Mouse (Mus musculus): Measurements from ENCODE around the gene Map3k20. TPM values are rescaled to one million over a fixed set of nuclear protein-coding genes. Genes with fewer than 3 reads are reported as not detected.

Map3k20 gene
- polyA plus RNA-seq, 1 experiment from 2014 or later = 21.8 TPM

DNA sequence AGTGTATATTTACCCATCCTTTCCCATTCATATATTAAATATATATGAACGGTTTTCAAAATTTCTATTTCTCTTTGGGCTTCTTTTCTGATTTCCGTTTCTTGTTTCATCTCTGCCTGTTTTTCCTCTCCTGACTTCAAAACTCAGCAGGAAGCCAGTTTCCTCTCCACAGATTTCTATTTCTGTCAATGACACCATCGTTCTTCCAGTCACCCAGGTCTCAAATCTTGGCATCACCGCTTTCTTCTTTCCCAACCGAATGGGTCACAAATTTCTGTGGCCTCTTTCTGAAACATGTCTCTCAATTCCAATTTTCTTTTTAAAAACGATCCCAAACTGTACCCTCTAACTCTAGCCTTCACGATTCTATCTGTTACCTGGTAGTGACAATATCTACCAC, 748 bp upstream of the Map3k20 start:
- 77% methylated on average over 7 of the region's 7 CpGs for WGBS
- Histone ChIP-seq H3K9me3 (no peaks in the 10 kb centered on the region), H3K27me3 (no peaks in the 10 kb centered on the region), H3K4me3 (no peak overlapping the region), H3K27ac (no peak overlapping the region), H3K36me3 (no peaks in the 10 kb centered on the region), H3K4me2 (no peak overlapping the region), H3K4me1 (0 out of 2 replicates have a peak, but pooled peaks cover 14% of the 10 kb centered on the region), H3K9ac (no peak overlapping the region)
- ATAC-seq (ENCODE audit: insufficient number of reproducible peaks, low FRiP score, low TSS enrichment, low read depth) = no peak

DNA sequence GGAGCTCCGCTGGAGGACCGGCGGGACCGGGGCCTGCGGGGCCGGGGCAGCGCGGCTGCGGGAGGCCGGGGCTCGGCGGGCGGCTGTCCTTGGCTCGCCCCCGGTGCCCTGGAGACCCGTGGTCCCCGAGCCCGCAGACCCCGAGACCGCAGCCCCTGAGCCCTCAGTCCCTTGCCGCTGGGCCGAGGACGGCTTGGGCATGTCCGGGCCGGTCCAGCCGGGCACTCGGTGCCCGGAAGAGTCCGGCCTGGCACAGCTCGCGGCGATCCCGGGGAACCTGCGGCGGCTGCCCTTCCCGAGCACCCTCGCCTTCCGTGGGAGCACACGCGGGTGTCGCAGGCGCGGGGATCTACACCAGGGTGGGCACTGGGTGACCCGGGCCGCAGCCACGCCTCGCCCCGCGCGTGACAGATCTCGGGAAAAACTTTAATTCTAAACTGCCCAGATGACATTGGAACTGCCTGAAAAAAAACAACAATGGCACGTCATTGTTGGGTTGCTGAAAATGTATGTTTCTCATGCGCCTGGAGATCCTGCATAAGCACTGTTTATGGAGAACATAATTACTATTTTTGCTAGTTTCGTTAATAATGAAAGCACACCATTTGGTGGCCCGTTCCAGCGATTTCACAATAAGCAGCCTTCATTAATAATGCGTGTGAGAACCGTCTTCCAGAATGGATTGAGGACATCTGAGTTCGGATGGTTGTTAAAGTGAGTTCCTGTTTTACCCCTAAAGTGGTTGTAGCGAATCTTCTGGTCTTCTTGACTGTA, 638 bp downstream of the Map3k20 start:
- Histone ChIP-seq H3K4me3 (peak overlapping the region; percentile 71), H3K36me3 (no peaks in the 10 kb centered on the region), H3K4me1 (0 out of 2 replicates have a peak, but pooled peaks cover 14% of the 10 kb centered on the region), H3K9me3 (no peaks in the 10 kb centered on the region), H3K27ac (peak overlapping the region; percentile 51), H3K4me2 (peak overlapping the region; percentile 79), H3K9ac (peak overlapping the region; percentile 76), H3K27me3 (no peaks in the 10 kb centered on the region)
- ATAC-seq (ENCODE audit: insufficient number of reproducible peaks, low FRiP score, low TSS enrichment, low read depth) = peak; percentile 71
- 1% methylated on average over 55 of the region's 60 CpGs for WGBS

DNA sequence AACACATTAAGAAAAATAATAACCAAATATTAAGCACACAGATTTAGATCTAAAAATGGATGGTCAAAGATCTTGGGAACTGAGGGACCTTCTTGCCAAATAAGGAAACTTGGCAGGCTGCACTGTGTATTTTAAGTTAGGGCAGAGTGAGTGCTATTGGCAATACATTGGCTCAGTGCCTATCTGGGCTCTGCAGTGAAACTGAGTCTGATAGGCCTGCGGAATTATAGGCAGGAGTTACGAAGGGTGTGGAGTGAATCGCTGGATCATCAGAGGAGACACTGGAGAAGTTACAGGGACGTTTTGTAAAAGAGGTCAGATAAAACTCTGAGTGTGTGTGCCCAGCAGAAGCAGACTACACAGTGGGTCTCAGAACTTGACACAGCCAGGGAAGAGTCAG, 1.7 kb downstream of the Map3k20 start:
- ATAC-seq (ENCODE audit: insufficient number of reproducible peaks, low FRiP score, low TSS enrichment, low read depth) = no peak
- WGBS = 60% methylated on average over 4 of the region's 4 CpGs
- no peaks in the 10 kb centered on the region for H3K36me3 ChIP-seq
- H3K9ac ChIP-seq = no peak overlapping the region
- H3K27ac ChIP-seq = no peak overlapping the region
- H3K4me2 ChIP-seq = no peak overlapping the region
- no peaks in the 10 kb centered on the region for H3K27me3 ChIP-seq
- H3K4me3 ChIP-seq = no peak overlapping the region
- H3K9me3 ChIP-seq = no peaks in the 10 kb centered on the region
- H3K4me1 ChIP-seq = 0 out of 2 replicates have a peak, but pooled peaks cover 14% of the 10 kb centered on the region

DNA sequence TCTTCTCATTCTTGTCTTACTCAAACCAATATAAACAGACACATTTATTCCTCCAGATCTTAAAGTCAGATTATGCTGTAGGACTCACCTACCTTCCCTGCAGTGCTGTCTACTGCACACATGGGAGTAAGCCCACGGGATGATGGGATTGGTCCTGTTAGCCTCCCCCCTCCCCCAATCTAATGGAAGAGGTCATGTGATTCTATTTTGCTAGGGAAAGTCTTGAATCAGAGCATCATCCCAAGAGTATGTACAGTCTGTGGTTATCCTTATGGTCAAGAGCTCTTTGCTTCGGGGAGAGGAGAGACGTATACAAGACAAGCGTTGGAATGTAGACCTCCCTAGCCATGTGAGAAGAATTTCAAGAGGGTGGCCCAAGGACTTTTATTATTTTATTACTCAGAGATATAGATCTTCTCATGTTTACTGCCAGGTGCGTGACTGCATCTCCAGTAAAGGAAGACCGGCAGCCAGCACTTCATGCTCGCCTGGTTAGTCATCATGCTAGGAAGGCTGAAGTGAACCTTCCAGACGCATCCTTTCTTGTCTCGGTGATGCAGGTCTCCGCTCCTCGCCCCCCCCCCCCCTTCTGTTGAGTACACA, 3.6 kb downstream of the Map3k20 start:
- WGBS = 71% methylated on average over 11 of the region's 11 CpGs
- H3K4me3 ChIP-seq = no peak overlapping the region
- no peak overlapping the region for H3K4me2 ChIP-seq
- no peaks in the 10 kb centered on the region for H3K27me3 ChIP-seq
- no peak for ATAC-seq (ENCODE audit: insufficient number of reproducible peaks, low FRiP score, low TSS enrichment, low read depth)
- 0 out of 2 replicates have a peak, but pooled peaks cover 17% of the 10 kb centered on the region for H3K4me1 ChIP-seq
- H3K36me3 ChIP-seq = no peaks in the 10 kb centered on the region
- no peaks in the 10 kb centered on the region for H3K9me3 ChIP-seq
- H3K9ac ChIP-seq = no peak overlapping the region
- H3K27ac ChIP-seq = no peak overlapping the region

DNA sequence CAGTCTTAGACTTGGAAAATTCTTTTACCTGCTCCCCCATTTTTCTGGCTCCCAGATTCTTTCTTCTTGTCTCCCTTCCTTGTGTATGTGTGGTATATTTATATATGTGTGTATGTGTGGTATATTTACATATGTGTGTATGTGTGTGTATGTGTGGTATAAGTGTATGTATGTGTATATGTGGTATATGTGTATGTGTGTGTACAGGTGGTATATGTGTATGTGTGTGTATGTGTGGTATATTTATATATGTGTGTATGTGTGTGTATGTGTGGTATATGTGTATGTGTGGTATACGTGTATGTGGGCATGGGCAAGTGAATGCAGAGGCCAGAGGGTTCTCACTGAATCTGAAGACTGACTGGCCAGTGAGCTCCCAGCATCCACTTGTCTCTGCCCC, 5.7 kb downstream of the Map3k20 start:
- Histone ChIP-seq H3K4me1 (0 out of 2 replicates have a peak, but pooled peaks cover 14% of the 10 kb centered on the region), H3K4me3 (no peak overlapping the region), H3K4me2 (no peak overlapping the region), H3K36me3 (no peaks in the 10 kb centered on the region), H3K9me3 (no peaks in the 10 kb centered on the region), H3K27me3 (no peaks in the 10 kb centered on the region), H3K9ac (no peak overlapping the region), H3K27ac (no peak overlapping the region)
- WGBS = 83% methylated on average over 1 of the region's 1 CpGs
- peak; percentile 72; the same call in 1 of the 2 replicates for ATAC-seq (ENCODE audit: insufficient number of reproducible peaks, low FRiP score, low TSS enrichment, low read depth)

DNA sequence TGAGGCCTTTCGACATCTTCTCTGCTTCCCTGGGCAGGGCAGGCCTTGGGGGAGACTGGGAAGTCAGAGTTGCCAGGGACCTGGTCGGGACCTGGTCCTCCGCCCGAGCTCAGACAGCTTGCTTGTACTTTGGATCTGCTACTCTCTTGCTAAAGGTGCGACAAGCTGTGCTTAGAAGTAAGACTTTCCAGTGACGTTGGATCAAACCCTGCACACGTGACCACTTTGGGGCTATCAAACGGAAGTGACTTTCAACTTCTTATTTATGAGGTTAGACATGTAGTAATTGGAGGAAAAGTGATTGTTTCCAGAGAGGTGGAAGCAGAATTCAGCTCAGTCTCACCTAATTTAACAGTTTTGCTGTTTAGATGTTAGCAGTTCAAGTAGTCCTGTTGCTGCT, 7.1 kb downstream of the Map3k20 start:
- Histone ChIP-seq H3K4me1 (peaks cover 14% of the 10 kb centered on the region), H3K36me3 (no peaks in the 10 kb centered on the region), H3K4me2 (no peak overlapping the region), H3K27me3 (no peaks in the 10 kb centered on the region), H3K27ac (no peak overlapping the region), H3K4me3 (no peak overlapping the region), H3K9me3 (no peaks in the 10 kb centered on the region), H3K9ac (no peak overlapping the region)
- ATAC-seq (ENCODE audit: insufficient number of reproducible peaks, low FRiP score, low TSS enrichment, low read depth) = no peak
- WGBS = 61% methylated on average over 8 of the region's 8 CpGs

DNA sequence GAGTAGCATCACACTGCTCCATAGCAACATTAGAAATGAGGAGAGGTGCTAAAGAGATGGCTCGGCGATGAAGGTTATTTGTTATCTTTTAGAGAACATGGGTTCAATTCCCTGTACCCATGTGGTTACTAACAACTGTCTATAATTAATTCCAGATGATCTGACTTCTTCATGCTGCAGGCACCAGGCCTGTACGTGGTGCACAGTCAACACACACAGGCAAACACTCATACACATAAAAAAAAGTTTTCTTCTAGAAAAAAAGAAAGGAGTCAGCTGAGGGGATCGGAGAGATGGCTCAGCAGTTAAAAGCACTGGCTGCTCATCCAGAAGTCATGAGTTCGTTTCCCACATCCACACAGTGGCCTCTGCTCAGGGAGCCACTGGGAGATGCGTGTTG, 9.6 kb downstream of the Map3k20 start:
- 57% methylated on average over 6 of the region's 6 CpGs for WGBS
- Histone ChIP-seq H3K4me2 (no peak overlapping the region), H3K27ac (no peak overlapping the region), H3K27me3 (no peaks in the 10 kb centered on the region), H3K9ac (no peak overlapping the region), H3K36me3 (no peaks in the 10 kb centered on the region), H3K4me1 (peaks cover 17% of the 10 kb centered on the region), H3K4me3 (no peak overlapping the region), H3K9me3 (no peaks in the 10 kb centered on the region)
- ATAC-seq (ENCODE audit: insufficient number of reproducible peaks, low FRiP score, low TSS enrichment, low read depth) = no peak

DNA sequence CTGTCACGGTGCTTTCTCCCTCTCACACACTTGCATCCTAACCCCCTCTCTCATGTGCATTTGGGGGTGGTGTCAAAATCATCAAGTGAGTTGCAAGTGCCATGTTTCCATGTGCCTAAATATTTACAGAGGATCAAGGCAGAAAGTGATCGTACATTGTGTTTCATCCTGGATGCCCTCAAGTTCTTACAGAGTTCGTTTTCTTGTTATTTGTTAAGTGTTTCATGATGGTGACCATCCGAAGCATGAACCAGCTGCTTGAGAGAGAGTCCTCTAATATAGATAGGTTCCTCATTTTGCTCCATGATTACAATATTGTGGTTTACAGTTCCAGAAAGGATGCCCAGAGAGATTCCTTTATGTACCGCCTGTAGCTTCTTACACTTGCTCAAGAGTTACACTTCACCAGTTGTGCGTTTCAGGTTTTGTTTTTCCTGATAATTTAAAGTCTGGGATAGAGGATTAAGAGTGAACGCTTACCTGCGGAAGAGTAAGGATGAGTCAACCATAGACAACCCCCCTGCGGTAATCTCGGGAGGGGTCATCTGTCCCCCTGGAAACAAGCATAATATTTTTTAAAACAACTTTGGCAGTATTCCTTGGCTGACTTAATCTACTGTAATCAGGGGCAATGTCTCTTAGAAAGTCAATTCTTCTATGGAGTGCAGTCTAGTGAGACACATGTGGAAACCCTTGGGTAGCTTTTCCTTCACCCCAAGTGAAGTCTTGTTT, 11.7 kb downstream of the Map3k20 start:
- H3K9ac ChIP-seq = no peak overlapping the region
- peak overlapping the region; percentile 68; the same call in 1 of the 2 replicates for H3K27ac ChIP-seq
- H3K36me3 ChIP-seq = no peaks in the 10 kb centered on the region
- no peaks in the 10 kb centered on the region for H3K27me3 ChIP-seq
- peaks cover 17% of the 10 kb centered on the region for H3K4me1 ChIP-seq
- H3K4me2 ChIP-seq = no peak overlapping the region
- H3K4me3 ChIP-seq = no peak overlapping the region
- WGBS = 80% methylated on average over 10 of the region's 10 CpGs
- ATAC-seq (ENCODE audit: insufficient number of reproducible peaks, low FRiP score, low TSS enrichment, low read depth) = no peak
- H3K9me3 ChIP-seq = no peaks in the 10 kb centered on the region

DNA sequence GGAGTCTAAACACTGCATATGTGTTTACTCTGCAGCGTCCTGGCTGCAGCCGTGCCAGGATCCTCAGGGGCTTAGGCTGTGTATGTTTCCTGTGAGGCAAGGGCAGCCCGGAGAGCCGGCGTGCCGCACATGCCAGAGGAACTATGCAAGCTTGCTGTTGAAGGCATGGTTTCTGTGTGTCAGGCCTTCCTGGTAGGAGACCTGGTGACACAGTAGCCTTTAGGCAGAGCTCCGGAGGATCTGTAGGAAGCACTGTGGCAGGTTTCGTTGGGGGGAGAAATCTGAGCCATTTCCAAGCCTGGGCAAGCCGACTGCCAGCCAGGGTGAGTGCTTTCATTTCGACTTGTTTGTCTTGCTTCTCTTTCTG, 12.3 kb downstream of the Map3k20 start:
- Histone ChIP-seq H3K4me3 (no peak overlapping the region), H3K9ac (no peak overlapping the region)
- no peak for ATAC-seq (ENCODE audit: insufficient number of reproducible peaks, low FRiP score, low TSS enrichment, low read depth)

DNA sequence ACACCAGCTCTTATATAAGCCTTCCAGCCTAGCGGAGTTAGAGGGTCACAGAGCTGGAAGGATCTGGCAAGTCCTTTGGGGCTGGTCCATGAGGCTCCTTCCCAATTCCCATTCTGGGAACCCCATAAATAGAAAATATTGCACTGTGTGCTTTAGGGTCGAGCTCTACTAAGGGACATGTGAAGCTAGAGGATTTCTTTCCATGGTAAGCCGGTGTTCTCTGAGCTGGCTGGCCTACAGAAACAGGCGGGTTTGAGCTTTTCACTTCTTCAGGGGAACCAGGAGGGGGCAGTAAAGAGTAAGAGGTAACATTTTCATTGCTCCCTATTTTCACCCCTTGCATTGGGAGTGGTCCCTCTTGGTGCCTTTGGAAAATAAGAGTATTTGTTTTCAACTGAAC, 13.0 kb downstream of the Map3k20 start:
- Histone ChIP-seq H3K9me3 (no peaks in the 10 kb centered on the region), H3K36me3 (no peaks in the 10 kb centered on the region), H3K27ac (0 out of 2 replicates have a peak overlapping the region, but pooled peaks have one; percentile 68), H3K4me2 (no peak overlapping the region), H3K27me3 (no peaks in the 10 kb centered on the region), H3K4me1 (peaks cover 14% of the 10 kb centered on the region), H3K4me3 (no peak overlapping the region), H3K9ac (no peak overlapping the region)
- ATAC-seq (ENCODE audit: insufficient number of reproducible peaks, low FRiP score, low TSS enrichment, low read depth) = no peak
- 61% methylated on average over 4 of the region's 4 CpGs for WGBS

More for the DNA sequence above, 12.3 kb downstream of the Map3k20 start:
- no peaks in the 10 kb centered on the region for H3K36me3 ChIP-seq
- H3K27me3 ChIP-seq = no peaks in the 10 kb centered on the region
- WGBS = 57% methylated on average over 10 of the region's 10 CpGs
- no peak overlapping the region for H3K4me2 ChIP-seq
- H3K27ac ChIP-seq = peak overlapping the region; percentile 68; the same call in 1 of the 2 replicates
- H3K4me1 ChIP-seq = peaks cover 14% of the 10 kb centered on the region
- H3K9me3 ChIP-seq = no peaks in the 10 kb centered on the region

DNA sequence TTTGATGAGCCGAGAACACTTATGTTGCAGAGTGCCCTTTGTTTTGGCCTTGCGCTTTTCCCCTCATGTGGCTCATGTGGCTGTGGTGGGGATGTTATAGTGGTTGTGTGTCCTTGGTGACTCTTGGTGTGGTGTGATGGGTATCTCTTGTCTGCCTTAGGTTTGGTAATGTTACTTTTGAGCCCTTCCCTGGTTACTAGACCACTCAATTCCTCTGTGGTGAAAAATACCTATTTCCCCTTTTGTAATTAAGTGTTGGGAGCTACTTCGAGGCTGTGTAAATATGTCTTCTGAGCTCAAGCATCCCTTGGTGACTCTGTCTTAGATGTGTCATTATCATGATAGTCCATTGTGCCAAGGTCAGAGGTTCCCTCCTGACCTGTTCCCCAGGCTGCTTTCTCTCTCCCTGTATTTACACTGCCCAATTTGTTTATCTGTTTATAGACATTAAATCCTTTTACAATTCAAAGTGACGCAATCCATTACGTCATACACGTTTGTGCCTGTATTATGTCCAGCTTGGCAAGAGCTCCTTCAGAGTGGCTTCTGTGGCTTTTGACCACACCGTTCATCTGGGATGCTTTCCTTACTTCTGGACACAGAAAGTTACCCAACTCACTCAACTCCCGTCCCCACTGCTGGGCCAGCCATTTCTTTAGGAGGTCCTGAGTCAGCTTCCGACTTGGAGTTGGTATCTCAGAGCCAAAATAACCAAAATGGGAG, 15.9 kb downstream of the Map3k20 start:
- H3K27ac ChIP-seq = no peak overlapping the region
- no peaks in the 10 kb centered on the region for H3K36me3 ChIP-seq
- H3K9me3 ChIP-seq = no peaks in the 10 kb centered on the region
- H3K4me1 ChIP-seq = peaks cover 20% of the 10 kb centered on the region
- no peak overlapping the region for H3K4me3 ChIP-seq
- 81% methylated on average over 9 of the region's 9 CpGs for WGBS
- no peaks in the 10 kb centered on the region for H3K27me3 ChIP-seq
- no peak for ATAC-seq (ENCODE audit: insufficient number of reproducible peaks, low FRiP score, low TSS enrichment, low read depth)
- no peak overlapping the region for H3K4me2 ChIP-seq
- H3K9ac ChIP-seq = no peak overlapping the region

Measured in limb, embryonic 15.5 days (tissue).